17 mouse cellular contexts compared by ENCODE assay signal in the genomic region with DNA sequence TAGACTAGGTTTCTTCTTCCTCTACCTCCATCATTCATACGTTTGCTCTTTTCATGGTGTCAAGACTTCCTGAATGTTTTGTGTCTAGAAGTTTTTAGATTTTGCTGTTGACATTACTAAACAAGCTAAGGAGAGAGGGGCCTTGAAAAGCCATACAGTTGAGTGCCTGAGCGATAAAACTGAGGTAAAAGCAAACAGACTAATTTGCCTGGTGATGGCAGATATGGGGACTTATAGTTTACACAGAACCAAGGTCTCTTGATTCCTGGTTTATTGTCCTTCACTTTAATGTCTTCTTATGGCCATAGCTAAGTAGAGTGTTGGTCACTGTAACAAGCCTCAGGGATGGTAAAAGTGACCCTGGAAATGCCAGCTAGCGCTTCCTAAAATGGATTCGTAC. TPM values are rescaled to one million over a fixed set of nuclear protein-coding genes. Genes with fewer than 3 reads are reported as not detected.
"Had no signal": no experiment of that assay in that cellular context is flagged by ENCODE, and none has a peak within 500 bp of the region (broad histone marks: within the 10 kb centered on the region; RNA-seq: fewer than 3 reads in every experiment).

No protein-coding gene starts in this region.

- H3K36me3 ChIP-seq: liver, embryonic 13.5 days; liver, embryonic 15.5 days; lung, embryonic 15.5 days; midbrain, embryonic 13.5 days; midbrain, embryonic 15.5 days; neural tube, embryonic 12.5 days had no signal

- H3K9ac ChIP-seq: liver, embryonic 13.5 days; liver, embryonic 15.5 days; liver, postnatal 0 days; lung, embryonic 15.5 days; midbrain, embryonic 13.5 days; midbrain, embryonic 15.5 days; neural tube, embryonic 12.5 days had no signal

- H3K27ac ChIP-seq: liver, embryonic 13.5 days; liver, embryonic 15.5 days; lung, embryonic 15.5 days; macrophage; midbrain, embryonic 13.5 days; midbrain, embryonic 15.5 days; neural tube, embryonic 12.5 days had no signal

- H3K9me3 ChIP-seq: liver, embryonic 13.5 days; liver, embryonic 15.5 days; lung, embryonic 15.5 days; megakaryocyte, embryonic 14.5 days; midbrain, embryonic 13.5 days; midbrain, embryonic 15.5 days; neural tube, embryonic 12.5 days had no signal

- DNase-seq: liver, embryonic 13.5 days; liver, postnatal 0 days; lung, adult 2 months; lung, postnatal 10 days; lung, postnatal 36 days; right cerebral cortex, postnatal 14 days; thymus, adult 2 months; thymus, postnatal 25 days; thymus, postnatal 4 days had no signal

- H3K4me3 ChIP-seq: liver, embryonic 13.5 days; liver, embryonic 15.5 days; lung, embryonic 15.5 days; megakaryocyte, embryonic 14.5 days; midbrain, embryonic 13.5 days; midbrain, embryonic 15.5 days; neural tube, embryonic 12.5 days had no signal

- H3K4me2 ChIP-seq: liver, embryonic 13.5 days; liver, embryonic 15.5 days; lung, embryonic 15.5 days; midbrain, embryonic 11.5 days; midbrain, embryonic 13.5 days; midbrain, embryonic 15.5 days; neural tube, embryonic 12.5 days had no signal

- H3K27me3 ChIP-seq: liver, embryonic 13.5 days; liver, embryonic 15.5 days; lung, embryonic 15.5 days; megakaryocyte, embryonic 14.5 days; midbrain, embryonic 13.5 days; midbrain, embryonic 15.5 days; neural tube, embryonic 12.5 days had no signal

- H3K4me1 ChIP-seq: liver, embryonic 13.5 days; liver, embryonic 15.5 days; lung, embryonic 15.5 days; megakaryocyte, embryonic 14.5 days; midbrain, embryonic 13.5 days; midbrain, embryonic 15.5 days; neural tube, embryonic 12.5 days had no signal

- ATAC-seq: liver, postnatal 0 days; midbrain, embryonic 13.5 days; midbrain, embryonic 15.5 days had no signal

RNA-seq across cellular contexts. Expression of a gene that starts 51.2 kb away (rescaled TPM):
- polyA plus RNA-seq: macrophage had no signal
